7 mouse cellular contexts compared by ENCODE assay signal in the genomic region with DNA sequence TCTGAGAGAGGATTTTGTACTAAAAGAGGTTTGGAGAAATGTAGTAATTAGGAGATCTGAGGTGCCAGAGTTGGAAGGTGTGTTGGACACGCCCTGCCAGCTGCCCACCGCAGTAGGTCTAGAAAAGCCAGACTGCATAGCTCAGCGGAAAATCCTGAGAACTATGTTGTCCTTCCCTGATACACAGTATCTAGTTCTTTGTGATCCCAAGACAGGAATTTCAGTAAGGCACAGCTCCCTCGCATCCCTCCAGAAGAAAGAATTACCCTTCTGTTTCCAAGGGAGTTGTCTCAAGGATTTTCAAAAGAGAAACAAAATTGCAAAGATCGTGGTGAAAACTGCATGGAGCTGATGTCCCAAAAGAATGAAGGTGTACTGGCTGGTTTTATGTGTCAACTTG. TPM values are rescaled to one million over a fixed set of nuclear protein-coding genes. Genes with fewer than 3 reads are reported as not detected.
A peak's percentile ranks its signal among the peaks of the same experiment; 100 is the strongest.
DNase-seq lines count a peak whose midpoint lies in the region; ATAC-seq and TF ChIP-seq lines count a peak whose summit lies in the region.

No protein-coding gene starts in this region.

- 0 out of 2 replicates have a peak, but pooled peaks have one; percentile 10 for ATAC-seq in forebrain, embryonic 14.5 days

- DNase-seq in lung, postnatal 10 days = peak; percentile 40
- DNase-seq in lung, postnatal 4 days = no peak
- DNase-seq in forebrain, embryonic 14.5 days (ENCODE audit: low spot score) = no peak
- peak; percentile 50 for DNase-seq in liver
- DNase-seq in adrenal gland, adult (ENCODE audit: inconsistent age in 2 of 2, low spot score in 1 of 2) = no peak
- no peak for DNase-seq in right cerebral cortex, adult 18-20 months

- peak overlapping the region; percentile 77 for H3K4me3 ChIP-seq in forebrain, embryonic 14.5 days (ENCODE audit: low read depth, low read length)
- H3K4me3 ChIP-seq in testis, adult 2 months (ENCODE audit: control insufficient read depth, low read depth, low read length) = no peak overlapping the region

- peak overlapping the region; percentile 72 for H3K4me2 ChIP-seq in forebrain, embryonic 14.5 days (ENCODE audit: low read length)

- peaks cover 33% of the 10 kb centered on the region for H3K36me3 ChIP-seq in forebrain, embryonic 14.5 days (ENCODE audit: control insufficient read depth, insufficient read depth, low read length)
- H3K36me3 ChIP-seq in testis, adult 2 months (ENCODE audit: control insufficient read depth, insufficient read depth, low read length) = no peaks in the 10 kb centered on the region

- H3K27ac ChIP-seq in forebrain, embryonic 14.5 days (ENCODE audit: low read depth, low read length) = peak overlapping the region; percentile 92
- H3K27ac ChIP-seq in testis, adult 2 months (ENCODE audit: control insufficient read depth, insufficient read depth, low read depth, low read length) = peak overlapping the region; percentile 28; the same call in 1 of the 2 replicates

- no peak for TF ChIP-seq POLR2A in testis, adult 2 months (IDR thresholded peaks at IDR 0.05; ENCODE audit: control insufficient read depth, low read depth, low read length)

- peaks cover 26% of the 10 kb centered on the region for H3K4me1 ChIP-seq in forebrain, embryonic 14.5 days (ENCODE audit: control insufficient read depth, insufficient read depth, low read length)
- peaks cover 21% of the 10 kb centered on the region for H3K4me1 ChIP-seq in testis, adult 2 months (ENCODE audit: control insufficient read depth, insufficient read depth, low read length)

- no peaks in the 10 kb centered on the region for H3K9me3 ChIP-seq in forebrain, embryonic 14.5 days (replicated peaks; ENCODE audit: control insufficient read depth, low read length)

- H3K27me3 ChIP-seq in forebrain, embryonic 14.5 days (replicated peaks; ENCODE audit: control insufficient read depth, insufficient read depth, low read length) = no peaks in the 10 kb centered on the region
- H3K27me3 ChIP-seq in testis, adult 2 months (ENCODE audit: control insufficient read depth, insufficient read depth, low read length) = no peaks in the 10 kb centered on the region

- peak overlapping the region; percentile 65 for H3K9ac ChIP-seq in forebrain, embryonic 14.5 days (ENCODE audit: low read length)

- no peak for TF ChIP-seq CTCF in testis, adult 2 months (IDR thresholded peaks at IDR 0.05; ENCODE audit: control insufficient read depth, insufficient read depth, insufficient replicate concordance, low read depth, low read length)

- WGBS in forebrain, embryonic 14.5 days = 1% methylated on average over 5 of the region's 5 CpGs

RNA-seq across cellular contexts. Expression of gene Tubb5, which starts 0.5 kb away (rescaled TPM):
- 2,004 and 2,051 TPM in 2 replicates for polyA plus RNA-seq in forebrain, embryonic 14.5 days (2014; fragmentation: Nextera tagmentation; extraction: Ambion mirVana)
- 54.0 and 59.4 TPM in 2 replicates for polyA plus RNA-seq in testis, adult 2 months (2012; rRNA removed)

RNA-seq across cellular contexts. Expression of gene Mdc1, which starts 2.7 kb away (rescaled TPM):
- 12.2 and 14.4 TPM in 2 replicates for polyA plus RNA-seq in forebrain, embryonic 14.5 days (2014; fragmentation: Nextera tagmentation; extraction: Ambion mirVana)
- 73.7 and 81.1 TPM in 2 replicates for polyA plus RNA-seq in testis, adult 2 months (2012; rRNA removed)

RNA-seq across cellular contexts. Expression of gene Flot1, which starts 15.5 kb away (rescaled TPM):
- 68.5 and 78.2 TPM in 2 replicates for polyA plus RNA-seq in forebrain, embryonic 14.5 days (2014; fragmentation: Nextera tagmentation; extraction: Ambion mirVana)
- polyA plus RNA-seq in testis, adult 2 months (2012; rRNA removed) = 13.7 and 14.1 TPM in 2 replicates

RNA-seq across cellular contexts. Expression of gene Ier3, which starts 17.1 kb away (rescaled TPM):
- 4.6 and 5.0 TPM in 2 replicates for polyA plus RNA-seq in forebrain, embryonic 14.5 days (2014; fragmentation: Nextera tagmentation; extraction: Ambion mirVana)
- 1.4 TPM in 2 replicates for polyA plus RNA-seq in testis, adult 2 months (2012; rRNA removed)

RNA-seq across cellular contexts. Expression of gene Nrm, which starts 22.5 kb away (rescaled TPM):
- 23.9 and 29.6 TPM in 2 replicates for polyA plus RNA-seq in forebrain, embryonic 14.5 days (2014; fragmentation: Nextera tagmentation; extraction: Ambion mirVana)
- 179 and 201 TPM in 2 replicates for polyA plus RNA-seq in testis, adult 2 months (2012; rRNA removed)

Comparison
In these comparisons a context has a peak if more than half of its experiments do, and no peak if none do; other contexts are left out.
1. DNase-seq: peak in lung, postnatal 10 days (single experiment) and liver (single experiment); none in lung, postnatal 4 days (0 of 2), forebrain, embryonic 14.5 days (single experiment), adrenal gland, adult (0 of 2) and right cerebral cortex, adult 18-20 months (single experiment).
2. RNA of gene Tubb5, which starts 0.5 kb away (polyA plus RNA-seq): 2,004 to 2,051 TPM in forebrain, embryonic 14.5 days; 54.0 to 59.4 TPM in testis, adult 2 months; every median in the first group is over 10 times any median in the second.